Mouse (Mus musculus): Measurements from ENCODE around the gene L3hypdh.

The L3hypdh gene

DNA sequence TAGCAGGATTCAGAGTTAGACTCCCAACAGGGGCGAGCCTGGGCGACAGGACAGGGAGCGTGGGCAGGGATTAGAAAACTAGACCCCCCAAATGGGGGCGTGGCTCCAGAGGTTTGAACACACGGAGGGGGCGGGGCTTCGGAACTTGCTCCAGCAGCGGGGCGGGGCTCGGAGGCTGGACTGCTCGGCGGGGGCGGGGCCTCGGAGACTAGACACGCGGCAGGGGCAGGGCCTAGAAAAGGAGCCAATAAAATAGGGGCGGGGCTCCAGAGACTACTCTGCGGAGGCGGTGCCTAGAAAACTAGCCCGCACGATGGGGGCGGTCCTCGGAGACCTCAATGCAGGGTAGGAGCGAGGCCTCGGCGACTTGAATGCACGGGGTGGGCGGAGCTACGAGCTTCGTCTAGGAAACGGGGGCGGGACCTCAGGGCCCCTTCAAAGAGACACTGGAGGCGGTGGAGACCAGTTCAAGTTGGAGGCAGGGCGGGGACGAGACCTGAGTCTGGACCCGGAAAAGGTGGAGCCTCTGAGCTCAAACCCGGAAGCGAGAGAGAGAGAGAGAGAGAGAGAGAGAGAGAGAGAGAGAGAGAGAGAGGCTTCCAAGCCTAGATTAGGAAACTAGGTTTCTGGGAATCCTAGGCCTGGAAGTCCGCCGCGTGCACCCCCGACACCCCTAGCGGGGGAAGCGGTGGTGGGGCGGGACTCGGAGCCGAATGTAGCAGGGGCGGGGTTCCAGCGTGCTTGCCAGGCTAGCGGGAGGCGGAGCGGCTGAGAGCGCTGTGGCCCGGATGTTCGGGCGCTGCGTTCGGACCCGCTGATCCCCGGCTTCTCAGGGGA is at the start of gene L3hypdh, which contains the start of gene Jkamp:
Gene L3hypdh (minus strand): TSS at position 111 of the 837 bp plus-strand sequence.
Gene Jkamp (plus strand): TSS at position 261 of the 837 bp plus-strand sequence.
- DNase-seq (ENCODE audit: extremely low spot score, low read depth, low spot score), result peak; percentile 91

DNA sequence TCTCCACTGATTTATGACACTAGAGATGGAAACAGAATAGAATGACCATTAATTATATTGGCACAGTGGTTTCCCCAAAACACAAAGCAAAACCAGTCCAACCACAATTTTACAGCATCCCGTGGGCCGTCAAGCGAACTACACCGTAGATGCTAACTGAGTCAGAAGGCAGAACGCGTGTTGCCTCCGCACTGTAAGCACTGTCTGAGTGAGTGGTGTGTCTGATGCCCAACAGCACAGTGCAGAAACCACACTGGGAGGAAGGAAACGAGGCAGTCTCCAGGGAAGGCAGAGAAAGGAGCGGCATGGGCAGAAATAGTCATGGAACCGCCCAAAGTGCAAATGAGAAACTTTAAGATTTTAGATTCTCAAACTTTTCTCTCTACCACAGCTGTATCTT is 44.0 kb upstream of the L3hypdh start:
- no peak for DNase-seq (ENCODE audit: extremely low spot score, low read depth, low spot score)

DNA sequence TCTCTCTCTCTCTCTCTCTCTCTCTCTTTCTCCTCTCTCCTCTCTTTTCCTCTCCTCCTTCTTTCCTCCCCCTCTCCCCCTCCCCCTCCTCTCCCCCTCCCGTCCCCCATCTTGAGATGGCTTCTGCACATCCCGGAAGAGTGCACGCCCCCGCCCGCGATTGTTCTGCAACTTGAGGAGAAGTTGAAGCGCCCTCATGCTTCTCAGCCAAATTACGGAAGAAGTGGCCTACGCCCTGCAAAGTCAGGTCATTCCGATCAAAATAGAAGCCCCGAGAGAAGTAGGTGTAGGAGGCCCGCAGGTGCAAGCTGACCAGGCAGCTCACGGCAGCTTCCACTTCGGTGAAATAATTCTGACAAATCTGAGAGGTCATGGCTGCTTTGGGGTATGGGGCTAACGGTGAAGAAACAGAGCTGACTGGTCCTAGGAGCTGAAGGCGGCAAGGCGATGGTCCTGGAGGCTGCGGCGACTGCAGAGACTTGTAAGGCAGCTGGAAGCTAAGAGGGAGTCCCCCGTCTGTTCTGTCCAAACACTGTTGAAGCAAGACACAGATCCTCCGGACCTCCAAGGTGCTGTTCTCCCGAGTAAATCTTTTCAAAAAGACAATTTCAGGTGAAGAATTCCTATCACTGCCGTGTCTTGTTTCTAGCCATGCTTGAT is 30.6 kb upstream of the L3hypdh start:
- DNase-seq (ENCODE audit: extremely low spot score, low read depth, low spot score), result no peak

DNA sequence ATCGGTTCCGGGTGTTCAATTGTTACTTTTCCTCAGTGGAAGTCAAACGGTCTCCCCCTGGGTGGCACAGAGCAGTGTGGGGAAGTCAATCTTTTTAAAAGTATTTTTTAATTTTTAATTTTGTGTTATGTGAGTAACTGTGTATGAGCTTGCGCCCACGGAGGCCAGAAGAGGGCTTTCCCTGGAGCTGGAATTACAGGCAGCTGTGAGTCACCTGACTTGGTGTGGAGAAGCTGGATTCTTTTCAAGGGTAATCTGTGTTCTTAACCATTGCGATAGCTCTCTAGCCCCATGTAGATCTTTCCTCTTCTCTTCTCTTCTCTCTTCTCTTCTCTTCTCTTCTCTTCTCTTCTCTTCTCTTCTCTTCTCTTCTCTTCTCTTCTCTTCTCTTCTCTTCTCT is 29.9 kb upstream of the L3hypdh start:
- no peak for DNase-seq (ENCODE audit: extremely low spot score, low read depth, low spot score)

DNA sequence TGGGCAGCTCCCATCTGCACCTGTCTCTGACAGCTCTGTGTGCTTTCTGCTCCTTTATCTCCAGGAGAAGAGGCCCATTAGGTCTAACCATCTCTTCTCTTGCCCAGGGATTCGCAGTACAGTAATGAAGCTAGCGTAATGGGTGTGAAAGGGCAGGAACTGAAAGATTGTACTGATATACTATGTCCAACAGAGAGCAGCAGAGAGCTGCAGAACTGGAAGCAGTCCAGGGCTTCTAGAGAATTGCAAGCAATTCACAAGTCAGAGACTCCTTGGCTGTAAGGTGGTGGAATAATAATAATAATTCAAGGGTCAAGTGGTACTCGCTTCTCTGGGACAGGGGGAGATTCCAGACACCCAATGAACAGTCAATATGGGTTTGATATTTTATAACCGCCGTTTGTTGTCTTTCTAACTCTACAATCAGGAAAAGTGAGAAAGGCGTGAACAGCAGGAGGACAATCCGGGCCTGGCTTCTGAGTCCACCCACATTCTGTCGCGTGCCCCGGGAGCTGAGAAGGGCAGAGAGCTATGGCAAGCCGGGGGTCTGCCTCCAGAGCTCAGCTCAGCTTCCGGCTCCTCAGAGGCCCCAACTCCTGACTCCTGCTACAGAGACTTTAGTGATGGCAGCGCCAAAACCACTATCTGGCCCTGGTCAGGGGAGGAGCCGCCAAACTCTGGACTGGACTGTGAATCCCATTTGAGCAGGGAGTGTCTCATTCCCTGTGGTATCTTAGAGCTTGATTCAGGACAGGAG is 19.5 kb upstream of the L3hypdh start:
- peak; percentile 66 for DNase-seq (ENCODE audit: extremely low spot score, low read depth, low spot score)

DNA sequence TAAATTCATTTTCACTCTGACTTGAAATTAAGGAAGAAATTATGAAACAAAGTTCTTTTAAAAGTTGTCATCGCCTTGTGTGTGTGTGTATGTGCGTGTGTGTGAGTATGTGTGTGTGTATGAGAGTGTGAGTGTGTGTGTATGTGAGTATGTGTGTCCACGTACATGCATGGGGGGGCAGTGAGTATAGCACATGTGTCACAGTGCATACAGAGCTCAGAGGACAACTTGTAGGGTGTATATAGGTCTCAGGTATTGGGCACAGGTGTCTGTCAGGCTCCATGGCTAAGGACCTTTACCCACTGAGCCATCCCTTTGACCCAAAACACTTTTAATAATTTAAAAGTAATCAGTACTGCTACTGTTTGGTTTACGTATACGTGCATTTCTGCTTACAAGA is 18.8 kb upstream of the L3hypdh start:
- no peak for DNase-seq (ENCODE audit: extremely low spot score, low read depth, low spot score)

DNA sequence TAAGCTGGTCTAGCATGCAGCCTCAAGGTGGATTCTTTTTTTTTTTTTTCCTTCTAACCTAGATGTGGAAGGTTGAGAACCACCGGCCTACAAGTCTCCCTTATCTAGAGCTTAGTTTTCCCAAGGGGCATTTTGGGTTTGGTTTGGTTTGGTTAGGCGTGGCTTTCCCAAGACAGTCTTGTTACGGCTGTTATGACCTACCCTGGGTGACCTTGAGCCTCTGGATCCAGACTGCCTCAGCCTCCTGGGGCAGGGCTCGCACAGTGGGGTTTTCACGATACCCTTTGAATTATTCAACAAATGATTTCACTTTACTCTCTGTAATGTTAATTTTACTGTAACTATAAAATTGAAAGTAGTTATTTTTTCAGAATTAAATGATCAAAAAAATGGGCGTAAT is 17.5 kb upstream of the L3hypdh start:
- DNase-seq (ENCODE audit: extremely low spot score, low read depth, low spot score), result no peak

DNA sequence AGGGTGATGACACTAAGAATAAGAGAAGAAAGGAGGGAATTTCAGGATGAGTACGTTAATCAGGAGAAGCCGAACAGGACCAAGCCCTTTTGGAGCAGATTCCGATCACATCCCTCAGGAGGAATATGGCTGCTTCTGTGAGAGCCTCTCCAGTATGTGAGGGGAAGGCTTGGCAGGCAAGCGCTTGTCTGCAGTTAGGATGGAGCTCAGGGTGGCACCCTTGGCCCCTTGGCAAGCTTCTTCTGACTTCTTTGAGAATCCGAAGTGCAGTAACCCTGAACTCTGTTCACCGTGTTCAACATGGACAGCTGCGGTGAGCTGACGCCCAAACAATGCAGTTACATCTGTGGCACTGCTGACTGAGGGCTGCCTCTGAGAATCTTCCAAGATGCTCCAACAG is 11.7 kb upstream of the L3hypdh start:
- DNase-seq (ENCODE audit: extremely low spot score, low read depth, low spot score), result no peak

DNA sequence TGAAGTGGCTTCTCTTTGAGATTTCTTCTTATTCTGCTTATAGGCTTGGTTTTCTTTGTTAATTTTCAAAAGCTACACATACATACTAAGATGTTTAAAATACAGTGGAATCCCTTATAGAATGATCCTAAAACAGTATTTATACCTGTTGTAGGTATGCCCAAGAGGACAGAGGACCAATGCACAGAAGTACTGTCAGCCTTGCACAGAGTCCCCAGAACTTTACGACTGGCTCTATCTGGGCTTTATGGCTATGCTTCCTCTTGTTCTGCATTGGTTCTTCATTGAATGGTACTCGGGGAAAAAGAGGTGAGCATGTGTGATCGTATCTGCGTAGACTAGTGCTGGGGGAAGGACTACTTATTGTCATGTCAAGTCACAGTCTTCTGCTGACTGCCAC is 4.6 kb upstream of the L3hypdh start:
- DNase-seq (ENCODE audit: extremely low spot score, low read depth, low spot score), result no peak

DNA sequence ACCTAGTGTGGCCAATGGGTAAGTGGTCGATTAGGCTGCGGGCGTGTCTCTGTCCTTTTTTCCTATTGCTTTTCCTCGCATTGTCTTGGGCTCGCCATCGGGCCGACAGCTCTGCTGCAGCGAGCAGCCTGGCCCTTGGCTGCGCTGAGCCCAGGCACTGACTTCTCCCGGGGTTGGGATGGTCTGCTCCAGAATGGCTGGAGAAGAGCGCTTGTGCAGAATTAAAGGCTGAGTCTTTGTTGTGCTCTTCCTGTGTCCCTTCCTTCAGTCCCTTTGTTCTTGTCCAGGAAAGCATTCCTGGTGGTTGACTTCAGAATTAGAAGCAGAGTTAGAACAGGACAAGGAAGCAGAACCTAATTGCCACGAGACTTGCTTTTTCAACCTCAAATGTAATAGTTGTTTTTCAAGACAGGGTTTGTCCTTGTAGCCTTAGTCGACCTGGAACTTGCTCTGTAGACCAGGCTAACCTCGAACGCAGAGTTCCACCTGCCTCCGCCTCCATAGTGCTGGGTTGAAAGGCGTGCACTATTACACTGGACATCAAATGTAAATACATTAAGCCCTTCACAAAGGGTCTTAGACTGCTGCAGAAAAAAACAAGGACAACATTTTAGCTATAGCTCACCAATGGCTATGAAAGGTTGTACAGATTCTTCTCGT is 1.1 kb upstream of the L3hypdh start:
- DNase-seq (ENCODE audit: extremely low spot score, low read depth, low spot score), result no peak

DNA sequence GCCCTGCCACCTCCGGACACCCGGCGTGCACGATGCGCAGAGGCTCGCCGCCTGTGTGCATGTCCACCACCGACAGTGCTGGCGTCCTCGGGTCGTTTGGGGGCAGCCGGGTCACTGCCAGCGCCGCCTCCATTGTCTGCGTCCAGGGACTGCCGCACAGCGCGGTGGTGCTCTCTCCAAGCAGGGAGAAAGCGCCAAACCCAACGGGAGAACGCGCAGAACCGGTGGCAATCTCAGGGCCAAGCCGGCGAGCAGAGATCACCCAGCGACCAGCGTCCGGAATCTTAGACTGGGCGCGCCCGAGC is 263 bp downstream of the L3hypdh start:
- DNase-seq (ENCODE audit: extremely low spot score, low read depth, low spot score), result no peak

DNA sequence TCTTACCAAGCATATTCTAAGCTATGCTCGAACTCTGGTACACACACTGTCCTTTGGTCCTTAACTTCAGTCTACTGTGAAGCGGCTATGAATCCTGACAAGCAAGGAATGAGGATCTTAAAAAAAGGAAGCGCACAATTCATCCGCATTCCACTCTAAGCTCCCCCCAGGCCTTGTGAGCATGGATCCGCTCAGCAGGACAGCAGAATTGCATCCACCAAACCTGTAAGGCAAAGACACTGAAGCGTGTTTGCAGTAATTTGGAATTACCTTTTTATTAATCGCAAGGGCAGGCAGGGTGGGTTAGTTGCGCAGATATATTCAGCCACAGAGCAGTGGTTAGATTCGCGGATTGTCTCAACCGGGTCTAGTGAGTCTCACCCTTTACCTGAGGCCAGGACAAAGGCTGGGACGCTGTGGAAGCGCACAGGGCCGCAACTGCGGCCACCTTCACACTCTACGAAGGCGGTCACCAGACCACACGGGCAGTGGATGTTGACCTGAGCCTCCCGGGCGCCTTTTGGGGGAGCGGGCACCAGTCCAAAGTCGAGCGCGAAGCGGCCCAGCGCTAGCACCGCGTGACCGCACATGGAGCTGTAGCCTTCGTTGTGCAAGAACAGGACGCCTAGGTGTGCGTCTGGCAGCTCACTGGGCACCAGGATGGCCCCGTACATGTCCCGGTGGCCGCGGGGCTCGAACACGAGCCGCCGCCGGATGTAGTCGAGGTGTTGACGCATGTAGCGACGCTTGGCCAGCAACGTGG is 797 bp downstream of the L3hypdh start:
- DNase-seq (ENCODE audit: extremely low spot score, low read depth, low spot score), result no peak

DNA sequence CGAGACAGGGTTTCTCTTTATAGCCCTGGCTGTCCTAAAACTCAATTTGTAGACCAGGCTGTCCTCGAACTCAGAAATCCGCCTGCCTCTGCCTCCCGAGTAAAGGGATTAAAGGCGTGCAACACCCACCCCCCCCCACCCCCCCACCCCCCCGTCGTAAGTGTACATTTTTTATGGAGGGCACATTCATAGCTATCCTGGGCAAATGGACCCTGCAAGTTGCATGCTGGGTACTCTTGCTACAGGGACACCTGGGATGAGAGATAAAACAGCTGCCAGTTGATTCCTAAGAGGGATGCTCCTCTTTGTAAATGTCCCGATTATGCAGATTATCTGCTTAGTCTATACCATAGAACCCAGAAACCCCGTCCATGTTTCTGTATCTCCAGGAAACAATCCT is 2.0 kb downstream of the L3hypdh start:
- DNase-seq (ENCODE audit: extremely low spot score, low read depth, low spot score), result no peak

DNA sequence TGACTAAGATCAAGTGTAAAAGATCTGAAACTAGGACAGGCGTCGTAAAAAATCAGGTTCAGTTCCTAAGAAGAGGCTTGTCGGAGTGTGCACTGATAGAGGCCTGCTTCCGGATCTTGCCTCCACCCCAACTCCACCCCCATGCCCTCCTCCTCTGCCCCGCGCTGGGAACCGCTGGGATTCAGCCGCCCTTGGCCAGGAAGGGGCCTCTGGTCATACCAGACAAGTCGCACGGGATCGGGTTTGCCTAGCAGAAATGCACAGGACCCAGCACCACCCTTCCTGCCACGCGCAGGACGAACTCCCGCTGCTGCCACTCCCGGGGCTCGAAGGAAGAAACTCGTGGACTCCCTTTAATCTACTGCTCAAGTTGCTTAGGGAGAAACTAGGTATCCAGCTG is 2.9 kb downstream of the L3hypdh start:
- DNase-seq (ENCODE audit: extremely low spot score, low read depth, low spot score), result no peak

DNA sequence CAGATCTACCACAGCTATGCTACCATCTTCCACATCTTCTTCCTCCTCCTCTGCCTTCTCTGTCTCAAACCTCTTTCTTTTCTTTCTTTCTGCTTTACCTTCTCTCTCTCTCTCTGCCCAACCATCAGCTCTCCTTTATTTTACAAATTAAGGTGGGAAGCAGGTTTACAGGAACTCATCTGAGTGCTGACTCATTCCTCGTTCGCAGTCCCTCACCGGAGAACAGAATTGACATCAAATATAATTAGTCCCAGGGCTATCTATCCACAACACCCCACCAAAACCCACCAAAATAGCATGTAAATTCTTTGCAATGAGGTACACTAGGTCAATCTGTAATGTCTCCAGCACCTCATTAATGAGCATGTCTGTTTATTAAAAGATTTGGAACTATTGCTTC is 3.3 kb downstream of the L3hypdh start:
- no peak for DNase-seq (ENCODE audit: extremely low spot score, low read depth, low spot score)

DNA sequence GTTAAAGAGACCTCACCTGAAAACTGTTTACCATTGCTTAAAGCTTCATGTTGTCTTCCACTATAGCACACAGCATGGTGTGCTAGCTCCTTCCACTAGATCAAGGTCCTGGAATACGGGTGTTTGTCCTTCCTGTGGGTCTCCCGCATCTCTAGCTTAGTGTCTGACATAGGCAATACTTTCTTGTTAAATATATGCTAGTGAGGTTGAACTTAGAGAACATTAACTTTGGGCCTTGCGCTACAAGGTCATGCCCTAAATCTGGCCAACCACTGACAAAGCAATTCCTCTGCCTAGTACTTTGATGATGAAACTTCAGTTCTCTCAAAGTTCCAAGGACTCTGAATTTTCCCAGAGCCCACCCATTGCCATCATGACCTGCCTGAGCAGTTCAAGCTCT is 7.0 kb downstream of the L3hypdh start:
- no peak for DNase-seq (ENCODE audit: extremely low spot score, low read depth, low spot score)

DNA sequence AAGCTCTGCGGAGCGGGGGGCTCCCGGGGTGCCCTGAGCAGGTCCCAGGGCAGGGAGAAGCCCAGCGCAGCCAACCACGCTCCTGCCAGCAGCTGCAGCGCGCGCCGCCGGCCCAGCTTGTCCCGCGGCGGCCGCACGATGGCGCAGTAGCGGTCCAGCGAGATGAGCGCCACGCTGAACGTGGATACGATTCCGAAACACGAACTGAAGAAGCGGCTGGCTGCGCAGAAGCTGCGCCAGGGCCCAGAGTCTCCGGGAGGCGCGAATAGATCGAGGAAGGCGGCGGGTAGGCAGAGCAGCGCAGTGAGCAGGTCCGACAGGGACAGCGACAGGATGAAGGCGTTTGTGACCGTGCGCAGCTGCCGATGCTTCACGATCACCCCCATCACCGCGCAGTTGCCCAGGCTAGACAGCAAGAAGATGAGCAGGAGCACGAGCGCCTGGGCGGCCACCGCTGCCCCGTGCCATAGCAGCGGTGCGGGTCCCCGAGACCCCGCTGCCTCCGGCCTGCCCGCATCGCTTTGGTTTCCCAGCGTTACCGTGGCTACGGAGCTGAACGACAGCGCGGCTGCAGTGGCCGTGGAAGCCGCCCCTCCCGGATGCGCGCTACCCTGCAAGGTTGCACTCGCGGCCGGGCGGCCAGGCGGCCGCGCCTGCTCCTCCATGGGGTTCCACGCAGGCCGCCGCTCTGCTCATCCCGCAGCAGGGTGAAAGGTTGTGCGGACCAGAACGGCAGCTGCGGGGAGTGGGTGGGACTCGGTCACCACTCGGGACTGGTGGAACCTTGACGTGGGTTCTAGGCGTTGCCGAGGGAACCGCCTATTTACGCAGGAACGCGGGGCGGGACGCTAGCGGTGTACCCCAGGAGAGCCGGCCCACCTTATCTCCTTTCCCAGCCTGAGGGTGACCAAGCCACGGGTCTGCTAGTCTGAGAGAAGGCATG is 14.6 kb downstream of the L3hypdh start, which contains the start of gene Gpr135:
Gene Gpr135 (minus strand): TSS at position 799 of the 943 bp plus-strand sequence.
- DNase-seq (ENCODE audit: extremely low spot score, low read depth, low spot score), result no peak

DNA sequence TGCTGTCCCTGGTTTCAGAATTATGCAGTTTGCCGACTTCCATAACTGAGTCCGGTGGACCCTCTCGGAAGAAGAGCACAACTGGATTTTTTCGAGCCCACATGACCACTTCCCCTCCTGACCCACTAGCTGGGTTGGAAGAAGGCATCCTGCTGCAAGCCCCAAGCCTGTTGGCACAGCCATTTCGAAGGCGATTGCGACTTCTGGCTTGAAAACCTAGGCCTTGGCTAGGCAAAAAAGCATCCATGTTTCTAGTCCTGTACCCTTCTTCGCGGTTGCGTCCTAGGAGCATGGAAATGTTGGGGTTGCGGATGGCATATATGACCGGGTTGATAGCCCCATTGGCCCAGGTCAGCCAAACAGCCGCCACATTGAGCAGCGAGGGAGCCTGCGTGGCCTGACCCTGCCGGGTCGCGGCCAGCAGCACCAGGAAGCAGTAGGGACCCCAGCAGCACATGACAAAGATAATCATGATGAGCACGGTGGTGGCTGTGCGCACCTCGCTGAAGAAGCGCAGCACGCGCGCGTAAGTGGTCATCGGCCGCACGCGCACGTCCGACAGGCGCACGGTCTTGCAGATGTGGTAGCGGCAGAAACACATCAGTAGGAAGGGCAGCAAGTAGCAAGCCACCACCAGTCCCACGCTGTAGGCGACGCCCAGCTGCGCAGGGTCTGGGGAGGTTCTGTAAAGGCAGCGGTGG is 15.5 kb downstream of the L3hypdh start:
- DNase-seq (ENCODE audit: extremely low spot score, low read depth, low spot score), result no peak

DNA sequence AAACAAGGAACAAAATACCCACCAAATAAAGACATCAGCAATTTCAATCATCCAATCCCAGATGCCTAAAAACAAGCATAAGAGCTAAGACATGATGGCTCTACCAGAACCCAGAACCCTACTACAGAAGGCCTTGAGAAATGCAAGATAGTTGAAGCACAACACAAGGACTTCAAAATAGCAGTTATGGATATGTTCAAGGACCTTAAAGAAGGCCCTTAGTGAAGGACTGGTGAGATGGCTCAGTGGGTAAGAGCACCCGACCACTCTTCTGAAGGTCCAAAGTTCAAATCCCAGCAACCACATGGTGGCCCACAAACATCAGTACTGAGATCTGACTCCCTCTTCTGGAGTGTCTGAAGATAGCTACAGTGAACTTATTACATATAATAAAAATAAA is 27.5 kb downstream of the L3hypdh start:
- DNase-seq (ENCODE audit: extremely low spot score, low read depth, low spot score), result no peak

Measured in hindlimb bud, embryonic 11.5 days (tissue).